Mouse (Mus musculus): ENCODE data around the gene Abhd2.

The Abhd2 gene

DNA sequence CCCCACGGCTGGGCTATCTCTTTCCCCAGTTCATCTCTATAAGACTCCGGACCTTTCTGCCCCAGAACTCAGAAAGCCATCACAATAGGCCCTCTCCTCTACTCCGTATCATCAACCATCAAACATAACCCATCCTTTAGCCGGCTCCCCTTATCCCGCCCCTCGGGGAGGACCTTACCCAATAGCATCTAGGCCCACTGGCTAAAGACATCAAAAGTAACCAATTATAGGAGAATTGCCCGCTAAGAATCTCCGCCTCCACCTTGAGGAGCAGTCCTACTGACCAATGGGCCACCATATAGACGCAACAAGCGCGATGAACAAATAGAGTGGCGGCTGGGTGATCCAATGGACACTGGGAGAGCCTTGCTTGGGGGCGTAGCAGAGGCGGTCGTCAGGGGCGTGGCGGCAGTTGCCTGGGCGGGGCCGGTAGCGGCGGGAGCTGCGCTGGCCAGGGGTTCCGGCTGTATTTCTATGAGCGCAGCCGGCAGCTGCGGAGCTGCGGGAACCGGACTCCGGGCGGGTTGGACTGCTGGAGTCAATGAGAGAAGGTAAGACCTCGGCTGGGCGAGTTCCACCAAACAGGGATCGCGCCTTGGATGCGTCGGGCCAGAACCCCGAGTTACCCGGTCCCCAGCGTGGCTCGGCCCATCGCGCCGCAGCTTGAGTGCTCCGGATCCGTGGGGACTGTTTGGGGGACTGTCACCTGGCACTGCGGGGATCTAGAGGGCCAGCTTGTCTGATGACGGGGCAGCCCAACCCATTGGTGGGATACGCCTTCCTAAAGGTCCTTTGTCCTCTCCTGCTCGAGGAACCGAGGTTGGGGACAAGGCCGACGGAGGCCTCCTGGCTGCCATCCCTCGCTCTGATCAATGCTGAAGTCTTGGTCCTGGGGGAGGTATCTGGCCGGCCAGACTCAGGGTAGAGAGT, at the start of gene Abhd2:
Gene Abhd2, plus strand, starts transcription at position 411 of the 930 bp plus-strand sequence.
- peak; percentile 100 for DNase-seq (ENCODE audit: low read depth, low spot score)

DNA sequence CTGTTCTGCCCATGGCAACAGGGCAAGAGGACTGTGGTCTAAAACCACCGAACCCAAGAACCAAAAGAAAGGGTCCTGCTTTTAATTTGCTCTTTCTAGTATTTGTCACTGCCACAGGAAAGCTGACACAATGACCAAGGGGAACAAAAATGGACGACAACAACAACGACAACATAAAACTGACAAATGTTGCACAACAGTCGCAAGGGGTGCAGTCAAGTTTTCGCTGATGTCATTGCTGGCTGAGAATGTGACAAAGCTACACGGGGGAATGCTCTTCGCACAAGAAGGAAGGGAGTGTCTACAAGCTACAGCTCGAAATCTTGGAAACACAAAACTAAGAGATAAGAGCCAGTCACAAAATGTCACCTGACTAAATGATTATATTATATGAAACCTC, 47.5 kb upstream of the Abhd2 start:
- no peak for DNase-seq (ENCODE audit: low read depth, low spot score)

DNA sequence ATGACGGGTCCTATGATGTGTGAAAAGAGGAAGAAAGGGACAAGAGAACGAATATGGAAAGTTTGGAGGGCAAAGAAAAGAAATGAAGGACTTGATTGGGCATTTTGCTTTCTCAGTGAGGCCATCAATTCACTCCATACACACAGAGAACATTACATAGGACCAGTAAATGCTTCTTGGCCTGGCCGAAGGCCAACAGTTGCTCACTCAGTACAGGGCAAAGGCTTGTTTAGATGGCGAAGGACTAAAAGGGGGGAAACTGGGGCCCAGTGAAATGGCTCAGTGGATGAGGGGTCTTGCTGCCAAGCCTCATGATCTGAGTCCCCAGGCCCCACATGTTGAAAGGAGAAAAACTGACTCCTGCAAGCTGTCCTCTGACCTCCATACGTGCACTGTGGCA, 46.8 kb upstream of the Abhd2 start:
- no peak for DNase-seq (ENCODE audit: low read depth, low spot score)

DNA sequence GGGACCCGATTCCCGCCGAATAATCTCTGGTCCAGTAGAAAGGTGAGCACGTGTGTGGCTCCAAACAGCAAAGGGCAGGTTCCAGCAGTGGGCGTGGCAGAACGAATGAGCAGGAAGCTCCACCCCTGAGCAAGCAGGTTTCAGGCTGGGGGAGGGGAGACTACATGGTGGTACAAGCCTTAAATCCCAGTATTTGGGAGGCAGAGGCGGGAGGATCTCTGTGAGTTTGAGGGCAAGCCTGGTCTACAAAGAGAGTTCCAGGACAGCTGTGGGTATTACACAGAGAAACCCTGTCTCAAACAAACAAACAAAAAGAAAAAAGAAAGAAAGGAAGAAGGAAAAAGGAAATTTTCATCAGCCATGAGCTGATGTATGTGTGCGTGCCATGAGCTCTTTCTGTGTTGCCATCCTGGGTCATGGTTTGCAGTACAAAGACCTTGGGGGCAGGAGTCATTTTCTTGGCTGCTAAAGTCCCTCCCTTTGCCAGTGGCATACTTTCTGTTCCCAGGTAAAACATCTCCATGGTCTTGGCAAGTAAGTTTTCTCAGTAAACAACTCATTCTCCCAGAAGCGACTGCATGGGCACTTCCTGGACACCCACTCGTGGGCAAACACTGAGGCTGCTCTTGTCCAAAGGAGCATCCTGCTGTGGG, 46.0 kb upstream of the Abhd2 start:
- peak; percentile 59 for DNase-seq (ENCODE audit: low read depth, low spot score)

DNA sequence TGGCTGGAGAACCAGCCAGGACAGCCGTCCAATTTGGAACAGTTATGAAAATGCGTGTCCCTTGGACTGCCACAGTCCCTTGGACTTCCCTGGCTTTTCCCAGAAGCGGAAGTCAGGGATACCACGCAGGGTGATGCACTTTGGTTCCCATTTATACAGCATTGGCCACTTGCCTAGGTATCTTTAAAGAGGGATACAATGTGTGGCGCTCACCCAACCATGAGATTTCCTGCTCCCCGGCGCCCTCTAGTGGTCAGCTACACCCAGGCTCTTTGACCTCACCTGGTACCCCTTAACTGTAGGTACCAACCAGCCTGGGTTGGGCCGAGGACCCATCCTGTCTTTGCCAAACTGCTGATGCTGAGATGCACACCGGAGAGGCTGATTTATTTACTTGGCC, 44.5 kb upstream of the Abhd2 start:
- DNase-seq (ENCODE audit: low read depth, low spot score) = peak; percentile 86

DNA sequence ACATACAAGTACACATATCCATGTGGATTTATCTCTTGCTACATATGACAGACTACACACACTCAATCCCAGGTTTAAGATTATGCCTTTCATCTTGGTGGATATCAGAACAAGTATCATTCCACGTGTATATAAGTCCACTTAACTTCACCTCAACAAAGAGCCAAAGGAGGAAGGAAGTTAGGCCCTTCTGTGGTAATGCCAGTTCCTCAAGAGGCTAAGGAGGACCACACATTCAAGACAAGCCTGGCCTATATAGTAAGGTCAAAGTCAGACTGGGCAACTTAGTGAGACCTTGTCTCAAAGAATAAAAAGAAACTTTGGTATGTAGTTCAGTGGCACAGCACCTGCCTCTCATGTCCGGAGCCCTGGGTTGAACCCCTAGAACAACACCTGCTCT, 41.4 kb upstream of the Abhd2 start:
- no peak for DNase-seq (ENCODE audit: low read depth, low spot score)

DNA sequence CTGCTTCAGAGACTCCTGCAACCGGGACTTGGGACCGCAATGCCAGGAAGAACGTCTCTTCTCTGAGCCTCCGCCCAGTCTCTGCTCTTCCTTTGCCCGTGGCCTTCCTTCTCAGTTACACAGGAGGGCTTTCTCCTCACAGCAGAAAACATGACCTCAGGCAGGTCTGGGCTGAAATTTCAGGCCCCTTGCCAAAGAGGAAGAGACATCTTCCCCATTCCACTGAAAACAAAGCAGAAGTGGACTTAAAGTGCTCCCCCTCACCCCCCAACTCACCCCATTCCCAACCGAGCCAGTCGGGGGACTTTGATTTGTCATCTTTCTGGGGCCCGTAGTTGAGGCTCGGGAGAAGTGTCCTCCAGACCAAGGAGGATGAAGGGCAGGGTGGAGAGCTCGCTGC, 41.0 kb upstream of the Abhd2 start:
- DNase-seq (ENCODE audit: low read depth, low spot score) = no peak

DNA sequence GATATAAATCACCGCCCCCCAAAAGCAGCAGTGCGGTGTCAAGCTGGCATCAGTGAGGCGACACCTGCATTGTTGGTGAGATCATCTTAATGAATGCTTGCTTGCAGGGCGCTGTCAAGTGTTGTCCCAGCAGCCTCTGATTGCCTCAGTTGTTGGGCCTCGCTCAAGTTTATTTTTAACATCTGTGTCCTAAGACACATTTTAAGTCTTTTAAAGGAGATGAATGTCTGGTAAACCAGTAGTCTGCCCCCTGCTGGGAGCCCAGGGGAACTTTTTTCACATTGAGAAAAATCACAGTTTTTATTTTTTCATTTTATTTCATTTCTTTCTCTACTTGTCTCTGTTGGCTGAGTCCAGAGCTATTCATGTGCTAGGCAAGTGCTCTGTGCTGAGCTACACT, 34.3 kb upstream of the Abhd2 start:
- DNase-seq (ENCODE audit: low read depth, low spot score) = peak; percentile 50

DNA sequence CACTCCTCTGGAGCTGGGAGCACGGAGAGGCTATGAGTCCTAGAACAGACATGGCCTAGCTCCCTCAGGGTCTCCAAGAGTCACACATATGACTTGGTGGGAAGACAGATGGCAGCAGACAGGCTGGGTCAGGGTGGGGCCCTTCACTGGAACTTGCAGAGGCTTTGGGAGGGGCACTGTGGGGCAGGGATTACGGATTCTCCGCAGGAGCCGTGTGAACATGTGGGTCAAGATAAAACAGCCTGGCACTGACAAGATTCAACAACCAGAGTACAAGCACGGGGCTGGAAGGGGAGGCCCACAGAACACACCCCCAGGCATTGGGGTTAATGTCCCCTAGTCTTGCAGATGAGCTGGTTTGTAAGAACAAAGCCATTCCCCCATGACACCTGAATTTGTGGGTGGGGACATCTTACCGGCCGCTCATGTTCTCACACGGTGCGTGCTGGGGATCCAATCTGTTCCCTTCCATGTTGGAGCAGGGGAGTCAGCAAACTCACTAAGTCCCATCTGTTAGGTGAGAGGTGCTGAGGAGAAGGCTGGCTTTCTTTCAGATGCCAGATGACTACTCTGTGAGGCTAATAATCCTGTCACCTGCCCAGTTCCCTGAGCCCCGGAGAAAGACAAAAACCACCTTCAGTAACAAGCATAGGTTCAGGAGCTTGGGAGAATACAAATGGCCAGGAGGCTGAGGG, 30.9 kb upstream of the Abhd2 start:
- no peak for DNase-seq (ENCODE audit: low read depth, low spot score)

DNA sequence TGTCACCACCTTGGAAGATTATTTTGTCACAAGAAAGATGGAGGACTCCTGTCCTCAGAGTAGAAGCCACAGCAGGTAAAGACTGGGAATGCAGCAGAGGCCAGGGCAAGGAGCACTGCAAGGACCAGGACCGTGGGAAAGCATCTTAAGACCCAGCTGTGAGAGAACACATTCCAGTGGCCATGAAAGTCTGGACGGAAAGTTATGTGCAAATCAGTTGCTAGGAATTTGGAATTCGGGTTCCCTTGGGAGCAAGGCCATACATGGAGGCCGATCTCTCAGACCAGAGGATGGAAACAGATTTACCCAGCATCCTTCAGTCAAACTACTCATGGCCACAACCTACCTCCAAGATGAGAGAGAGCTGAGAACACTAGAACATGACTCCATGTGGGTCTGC, 29.8 kb upstream of the Abhd2 start:
- peak; percentile 45 for DNase-seq (ENCODE audit: low read depth, low spot score)

DNA sequence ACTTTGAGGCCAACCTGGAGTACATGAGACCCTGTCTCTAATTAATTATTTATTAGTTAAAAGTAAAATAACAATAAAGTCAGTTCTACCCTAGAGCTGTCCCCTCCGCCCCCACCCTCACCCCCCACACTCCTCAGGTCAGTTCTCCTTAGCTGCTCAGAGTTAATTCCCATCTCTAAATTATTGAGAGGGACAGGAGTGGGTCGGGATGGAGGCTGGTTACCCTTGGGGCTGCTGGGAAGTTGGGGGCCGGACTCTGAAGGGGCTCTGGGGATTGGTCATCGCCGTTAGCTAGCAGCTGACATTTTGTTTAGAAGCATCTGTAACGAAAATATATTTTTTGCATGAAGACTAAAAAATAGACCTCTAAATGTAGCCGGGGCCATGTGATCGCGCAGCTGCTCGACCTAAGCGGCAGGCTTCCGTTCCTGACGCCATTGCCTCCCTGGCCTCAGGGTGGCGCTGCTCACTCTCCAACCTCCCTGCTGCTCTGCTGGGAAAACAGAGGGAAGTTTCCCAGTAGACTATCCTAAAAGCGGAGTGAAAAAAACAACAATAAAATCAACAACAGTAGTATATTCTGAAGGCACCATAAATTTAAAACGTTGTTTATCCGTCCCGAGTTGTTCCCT, 26.8 kb upstream of the Abhd2 start:
- peak; percentile 56 for DNase-seq (ENCODE audit: low read depth, low spot score)

DNA sequence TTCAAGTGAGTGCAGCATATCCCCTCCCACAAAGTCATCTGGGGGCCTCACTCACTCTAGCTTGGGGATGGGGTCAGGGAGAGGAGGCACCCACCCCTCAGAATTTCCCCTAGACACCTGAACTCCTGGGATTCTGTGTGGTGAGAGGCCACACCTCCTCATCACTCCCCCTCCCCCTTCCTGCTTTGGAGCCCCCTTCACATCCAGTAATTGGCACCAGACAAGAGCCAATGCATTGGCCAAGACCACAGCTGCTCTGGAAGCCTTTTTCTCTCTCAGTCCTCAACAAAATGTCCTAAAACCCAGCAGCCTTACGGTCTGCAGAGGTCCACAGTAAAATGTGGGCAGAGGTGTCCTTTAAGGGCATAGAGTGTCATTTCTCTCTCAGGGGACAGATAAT, 25.6 kb upstream of the Abhd2 start:
- DNase-seq (ENCODE audit: low read depth, low spot score) = no peak

DNA sequence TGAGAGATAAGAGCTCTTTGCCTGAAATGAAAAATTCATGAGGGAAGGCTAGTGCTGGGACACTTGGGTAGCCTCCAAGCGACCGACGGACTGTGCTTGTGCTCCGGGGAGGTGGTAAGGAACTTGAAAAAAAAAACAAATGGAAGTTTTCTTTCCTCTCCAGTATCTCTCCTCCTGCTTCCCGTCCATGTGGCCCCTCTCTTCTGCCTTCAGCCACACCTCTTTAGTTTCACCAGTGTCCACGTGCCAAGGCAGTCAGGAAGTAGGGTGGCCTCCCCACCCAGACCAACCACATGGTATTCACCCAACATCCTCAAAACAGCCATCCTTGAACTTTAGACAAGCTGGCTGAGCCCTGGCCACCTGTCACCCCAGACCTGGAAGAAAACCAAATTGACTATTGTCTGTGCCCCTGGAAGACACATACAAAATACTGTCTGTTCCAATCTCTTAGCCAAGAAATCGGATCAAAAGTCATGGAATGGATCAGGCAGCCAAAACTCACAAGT, 25.1 kb upstream of the Abhd2 start:
- no peak for DNase-seq (ENCODE audit: low read depth, low spot score)

DNA sequence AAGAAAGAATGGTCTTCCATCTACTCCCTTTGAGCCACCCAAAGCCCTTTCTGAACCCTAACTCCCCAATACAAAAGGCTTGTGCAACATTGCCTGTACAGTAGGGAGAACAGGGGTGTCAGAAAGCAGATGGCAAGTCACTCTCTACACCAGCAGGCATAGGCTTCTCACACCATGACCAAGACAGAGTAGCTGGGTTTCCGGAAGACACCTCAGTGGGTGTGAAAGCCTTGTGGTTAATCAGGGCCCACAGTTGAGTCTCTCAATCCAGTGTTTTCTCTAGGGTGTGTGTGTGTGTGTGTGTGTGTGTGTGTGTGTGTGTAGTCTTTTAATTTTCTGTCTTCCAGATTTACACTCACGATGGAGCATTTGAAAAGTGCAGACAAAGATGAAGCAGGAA, 23.4 kb upstream of the Abhd2 start:
- DNase-seq (ENCODE audit: low read depth, low spot score) = no peak

DNA sequence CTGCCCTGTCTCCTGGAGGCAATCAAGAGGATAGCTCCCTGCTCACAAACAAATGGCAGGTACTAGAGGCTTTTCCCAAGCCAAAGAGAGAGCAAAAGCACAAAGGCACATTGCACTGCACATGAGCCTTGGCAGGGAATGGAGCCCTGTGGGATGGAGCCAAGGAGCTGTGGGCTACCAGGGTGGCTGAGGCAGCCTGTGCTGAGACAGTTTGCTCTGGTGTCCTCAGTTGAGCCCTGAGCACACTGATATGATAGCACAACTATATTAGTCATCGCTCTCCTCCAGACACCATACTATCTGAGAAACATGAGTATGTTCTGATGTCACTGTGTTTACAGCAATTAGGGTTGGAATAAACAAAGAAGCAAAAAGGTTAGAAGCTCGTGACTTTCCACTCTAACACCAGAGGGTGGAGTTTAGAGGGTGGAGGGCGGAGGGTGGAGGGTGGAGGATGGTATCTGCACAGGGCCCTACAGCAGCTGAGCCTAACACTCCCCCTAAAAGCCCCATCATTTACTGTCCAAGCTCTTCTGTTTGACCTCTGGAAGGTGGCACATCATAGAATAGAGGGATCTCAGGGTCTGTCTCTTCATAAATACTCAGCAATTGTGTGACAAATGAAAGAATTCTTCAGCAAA, 18.6 kb upstream of the Abhd2 start:
- no peak for DNase-seq (ENCODE audit: low read depth, low spot score)

DNA sequence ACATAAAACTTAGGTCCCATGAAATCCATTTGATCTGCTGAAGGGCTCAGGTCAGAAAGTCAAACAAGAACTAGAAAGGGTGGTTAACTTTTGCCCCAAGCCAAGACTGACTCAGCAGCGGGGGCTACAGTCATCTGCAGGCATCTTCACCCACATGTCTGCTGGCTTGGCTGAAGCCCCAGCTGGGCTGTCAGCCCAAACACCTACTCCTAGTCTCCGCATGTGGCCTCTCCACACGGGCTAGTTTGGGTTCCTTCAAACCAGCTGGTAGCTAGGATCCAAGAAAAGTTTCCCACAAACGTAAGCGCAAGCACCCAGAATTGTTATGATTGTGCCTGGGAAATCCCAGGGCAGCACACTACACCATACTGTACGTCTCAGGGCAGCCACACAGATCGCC, 17.6 kb upstream of the Abhd2 start:
- DNase-seq (ENCODE audit: low read depth, low spot score) = no peak

DNA sequence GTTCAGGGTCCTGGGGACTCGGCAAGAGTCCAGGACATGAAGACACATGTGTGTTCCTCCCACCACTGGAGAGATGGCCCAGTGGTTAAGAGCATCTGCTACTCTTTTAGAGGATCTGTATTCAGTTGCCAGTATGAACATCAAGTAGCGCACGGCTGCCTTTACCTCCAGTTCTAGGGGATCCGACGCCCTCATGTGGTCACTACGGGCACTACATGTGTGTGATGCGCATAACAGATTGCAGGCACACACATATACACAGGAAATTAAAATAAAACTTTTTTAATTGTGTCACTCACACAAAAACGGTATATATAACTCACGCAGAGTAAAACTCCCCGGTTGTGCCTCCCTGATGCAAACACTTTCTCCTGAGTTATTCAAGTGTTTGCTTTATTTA, 17.2 kb upstream of the Abhd2 start:
- DNase-seq (ENCODE audit: low read depth, low spot score) = peak; percentile 81

DNA sequence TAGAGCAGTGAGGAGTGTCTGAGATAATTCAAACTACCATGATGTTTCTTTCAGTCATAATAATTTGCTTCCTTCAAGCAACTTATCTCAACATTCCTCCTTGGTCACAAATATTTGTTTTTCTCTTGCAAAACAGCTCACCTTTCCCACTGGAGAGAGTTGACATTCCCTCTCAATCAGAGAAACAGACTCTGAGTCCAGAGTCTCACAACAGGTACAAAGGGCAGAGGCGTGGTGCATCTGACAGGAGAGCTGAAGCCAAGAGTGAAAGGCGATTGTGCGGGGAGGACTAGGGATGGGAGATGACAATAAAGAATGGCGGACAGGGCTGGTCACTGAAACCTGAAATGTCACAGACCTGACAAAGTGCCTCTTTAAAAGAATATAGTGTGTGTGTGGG, 16.3 kb upstream of the Abhd2 start:
- no peak for DNase-seq (ENCODE audit: low read depth, low spot score)

DNA sequence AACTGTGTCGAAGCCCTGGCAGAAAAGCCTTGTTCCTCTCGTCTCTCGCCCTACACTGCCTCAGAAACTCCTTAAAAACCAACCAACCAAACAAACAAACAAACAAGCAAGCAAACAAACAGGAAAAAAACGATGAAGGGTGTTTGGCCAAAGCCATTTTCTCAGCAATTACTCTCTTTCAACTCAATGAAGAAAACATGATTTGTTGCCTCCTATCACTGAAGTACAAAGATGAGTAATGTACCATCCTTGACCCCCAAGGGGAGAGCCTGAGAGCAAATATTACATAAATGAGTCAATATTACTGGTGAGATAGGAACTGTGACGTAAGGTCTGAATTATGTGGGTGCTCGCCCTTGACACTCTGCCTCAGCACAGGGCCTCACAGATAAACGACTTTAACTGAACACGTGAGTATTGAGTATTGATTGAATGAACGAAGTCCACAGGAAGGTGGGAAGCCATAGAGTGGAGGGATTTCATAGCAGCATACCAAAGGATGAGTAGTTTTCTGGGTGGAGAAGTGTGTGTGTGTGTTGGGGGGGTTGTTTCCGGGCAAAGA, 13.9 kb upstream of the Abhd2 start:
- DNase-seq (ENCODE audit: low read depth, low spot score) = no peak

DNA sequence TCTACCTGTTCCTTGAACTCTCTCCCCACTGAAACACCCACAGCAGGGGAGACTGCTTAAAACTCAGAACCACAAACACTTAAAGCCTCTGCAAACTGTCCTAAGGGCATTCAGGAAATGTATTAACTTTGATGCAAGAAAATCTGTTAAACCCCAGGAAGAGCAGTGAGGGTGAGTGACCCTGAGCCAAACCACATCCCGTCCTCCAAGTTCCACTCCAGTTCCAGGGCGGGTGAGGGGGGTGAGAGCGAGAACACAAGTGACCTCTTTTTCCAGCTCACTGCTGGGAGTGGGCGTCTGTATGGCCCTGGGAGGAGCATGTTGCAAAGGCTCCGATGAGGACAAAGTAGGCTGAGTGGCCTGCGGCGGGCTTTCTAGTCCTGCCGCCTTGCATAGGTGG, 10.5 kb upstream of the Abhd2 start:
- peak; percentile 63 for DNase-seq (ENCODE audit: low read depth, low spot score)

DNA sequence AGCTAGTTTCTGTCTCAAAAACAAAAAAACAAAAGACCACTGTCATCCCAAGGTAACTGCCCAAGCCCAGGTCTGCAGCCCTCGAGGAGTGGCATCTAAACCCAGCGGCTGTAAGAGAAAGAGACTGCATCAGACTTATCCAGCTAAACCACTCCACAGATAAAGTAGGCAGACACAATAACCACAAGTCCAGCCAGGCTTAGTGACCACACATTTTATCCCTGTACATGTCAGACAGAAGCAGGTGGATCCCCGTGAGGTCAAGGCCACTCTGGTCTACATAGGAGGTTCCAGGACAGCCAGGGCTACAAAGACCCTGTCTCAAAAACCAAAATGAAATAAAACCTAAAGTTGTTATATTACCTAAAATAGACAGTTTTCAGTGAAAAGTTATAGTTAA, 9.2 kb upstream of the Abhd2 start:
- DNase-seq (ENCODE audit: low read depth, low spot score) = no peak

All from R1 (cell line).